Mouse (Mus musculus): ENCODE data around the gene Unc5b. TPM values are rescaled to one million over a fixed set of nuclear protein-coding genes. Genes with fewer than 3 reads are reported as not detected.

The Unc5b gene
- total RNA-seq, 2 experiments from 2014 or later, result 13.3 to 17.6 TPM

DNA sequence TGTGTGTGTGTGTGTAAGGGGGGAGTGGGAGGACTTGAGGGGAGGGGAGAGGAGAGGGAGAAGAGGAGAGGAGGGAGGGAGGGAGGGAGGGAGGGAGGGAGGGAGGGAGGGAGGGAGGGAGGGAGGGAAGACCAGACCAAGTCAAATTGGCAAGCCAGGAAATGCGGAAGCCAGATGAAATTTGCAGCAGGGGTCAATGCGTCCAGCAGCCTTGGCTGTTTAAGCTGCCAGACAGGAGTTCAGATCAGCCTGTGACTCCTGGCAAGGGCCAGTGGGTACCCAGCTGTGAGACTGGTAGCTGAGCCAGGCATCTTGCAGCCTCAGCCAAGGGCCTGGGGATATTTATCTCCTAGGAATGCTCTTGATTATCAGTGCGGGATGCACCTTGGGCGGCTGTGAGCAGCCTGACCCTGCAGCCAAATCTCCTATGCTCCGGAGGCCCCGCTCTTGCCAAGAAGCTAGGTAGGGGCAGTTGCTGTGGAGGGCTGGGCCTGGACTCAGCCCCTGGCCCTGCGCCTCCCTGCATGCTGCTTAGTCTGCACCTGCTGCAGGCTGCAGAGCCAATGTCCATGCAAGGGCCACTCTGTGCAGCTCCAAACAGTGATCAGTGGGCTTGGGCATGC lies 9.5 kb downstream of the Unc5b start:
- no peak for DNase-seq (ENCODE audit: low spot score in 2 of 2)

DNA sequence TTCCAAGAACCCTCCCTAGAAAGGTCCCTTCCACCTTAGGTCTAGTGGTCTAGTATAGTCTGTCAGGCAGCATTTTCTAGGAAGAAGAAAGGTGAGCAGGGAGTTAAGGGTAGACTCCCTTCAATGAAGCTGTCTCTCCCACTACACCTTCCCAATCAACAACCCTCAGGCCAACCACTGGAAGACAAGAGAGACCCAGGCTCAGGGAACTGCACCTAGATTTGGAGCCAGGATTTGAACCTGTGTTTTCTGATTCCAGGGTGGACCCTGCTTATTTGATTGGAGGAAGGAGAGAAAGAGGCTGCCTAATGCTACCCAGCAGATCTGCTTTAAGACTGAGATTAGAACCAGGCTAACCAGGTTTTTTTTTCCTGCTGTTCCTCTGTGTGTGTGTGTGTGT lies 10.1 kb downstream of the Unc5b start:
- DNase-seq (ENCODE audit: low spot score in 2 of 2), result no peak

DNA sequence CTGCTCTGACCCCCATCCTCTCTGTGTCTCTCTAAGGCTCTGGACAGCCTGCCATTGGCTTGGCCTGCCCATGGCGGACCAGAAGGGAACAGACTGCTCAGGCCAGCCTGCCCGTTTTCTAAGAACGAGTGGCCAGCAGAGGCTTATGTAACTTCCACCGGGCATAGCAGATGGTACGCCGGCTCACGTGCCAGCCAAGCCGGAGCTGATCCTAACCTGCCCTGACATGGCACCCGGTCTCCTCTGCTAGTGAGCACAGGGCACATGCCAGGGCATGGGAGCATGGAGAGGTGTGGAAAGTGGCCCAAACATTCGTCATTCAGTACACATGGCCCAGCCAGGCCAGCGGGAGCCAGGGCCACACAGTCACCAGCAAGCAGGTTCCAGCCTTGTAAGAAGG lies 10.8 kb downstream of the Unc5b start:
- no peak for DNase-seq (ENCODE audit: low spot score in 2 of 2)

DNA sequence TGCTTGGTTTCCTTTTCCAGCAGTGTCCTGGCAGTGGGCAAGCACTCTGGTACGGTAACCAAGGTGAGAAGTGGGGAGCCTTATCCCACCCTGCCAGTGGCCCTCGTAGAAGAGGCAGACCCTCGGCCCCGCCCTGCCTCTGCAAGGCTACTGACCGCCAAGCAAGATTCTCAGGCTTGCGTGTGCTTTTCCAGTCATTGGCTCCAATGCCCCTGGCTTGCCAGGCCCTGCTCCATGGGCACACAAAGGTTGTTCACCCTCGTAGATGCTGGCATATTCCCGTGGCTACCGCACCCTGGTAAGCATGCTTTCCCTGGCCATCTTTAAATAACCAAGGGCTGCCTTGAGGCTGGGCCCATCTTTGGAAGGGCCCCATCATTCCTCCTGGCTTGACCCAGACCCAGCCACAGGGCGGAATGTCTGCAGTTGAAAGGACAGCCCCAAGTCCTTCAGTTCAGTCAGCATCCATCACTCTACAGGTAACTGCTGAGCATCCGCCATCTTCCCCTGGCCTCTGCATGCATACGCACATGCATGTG lies 11.7 kb downstream of the Unc5b start:
- DNase-seq (ENCODE audit: low spot score in 2 of 2), result no peak

DNA sequence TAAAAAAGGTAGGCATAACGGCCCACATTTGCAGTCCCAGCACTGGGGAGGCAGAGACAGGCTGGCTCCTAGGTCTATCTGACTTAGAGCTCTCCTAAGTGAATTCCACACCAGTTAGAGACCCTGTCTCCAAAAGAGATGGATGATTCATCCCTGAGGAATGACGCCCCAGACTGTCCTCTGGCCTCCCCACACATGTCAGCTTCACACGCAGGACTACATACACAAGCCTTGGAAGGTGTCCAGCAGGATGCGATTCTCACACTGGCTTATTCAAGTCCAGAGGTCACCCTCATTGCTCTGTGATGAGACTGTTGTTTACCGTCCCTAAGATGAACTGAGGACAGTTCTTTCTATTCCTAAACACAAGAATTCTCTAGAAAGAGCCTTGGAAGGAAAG lies 12.2 kb downstream of the Unc5b start:
- no peak for DNase-seq (ENCODE audit: low spot score in 2 of 2)

DNA sequence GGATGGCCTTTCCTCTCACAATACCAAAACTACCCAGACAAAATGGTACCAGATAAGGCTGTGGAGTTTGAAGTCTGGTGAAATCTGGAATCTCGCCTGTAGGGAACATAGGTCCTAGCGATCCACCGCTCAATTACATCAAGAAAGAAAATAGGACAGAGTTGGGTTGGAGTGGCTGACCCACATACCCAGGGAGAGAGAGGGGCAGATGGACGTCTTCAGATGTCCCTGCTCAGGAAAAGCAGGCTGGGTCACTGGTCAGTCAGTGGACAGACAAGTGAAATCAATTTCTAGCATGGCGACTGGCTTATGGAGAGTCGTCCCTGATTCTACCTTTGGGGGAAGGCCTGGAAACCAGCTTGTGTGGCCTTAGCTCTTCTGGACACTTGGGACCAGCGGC lies 12.7 kb downstream of the Unc5b start:
- no peak for DNase-seq (ENCODE audit: low spot score in 2 of 2)

DNA sequence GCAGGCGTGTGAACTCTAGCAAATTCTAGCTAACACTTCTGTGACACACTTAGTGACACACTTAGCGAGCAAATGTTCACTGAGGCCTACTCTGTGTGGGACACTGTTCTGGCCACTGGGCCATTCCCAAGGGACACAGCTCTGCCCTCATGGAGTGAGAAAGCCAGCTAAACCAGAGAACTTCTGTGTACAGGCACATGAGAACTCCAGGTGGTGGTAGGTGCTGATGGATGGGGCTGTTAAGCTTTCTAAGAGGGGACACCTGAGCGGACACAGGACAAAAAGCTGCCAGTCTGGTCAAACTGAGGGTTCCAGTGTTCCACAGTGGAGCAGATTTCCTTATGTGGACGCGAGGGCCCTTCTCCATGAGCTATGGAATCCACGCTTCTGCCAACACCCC lies 13.5 kb downstream of the Unc5b start:
- DNase-seq (ENCODE audit: low spot score in 2 of 2), result no peak

DNA sequence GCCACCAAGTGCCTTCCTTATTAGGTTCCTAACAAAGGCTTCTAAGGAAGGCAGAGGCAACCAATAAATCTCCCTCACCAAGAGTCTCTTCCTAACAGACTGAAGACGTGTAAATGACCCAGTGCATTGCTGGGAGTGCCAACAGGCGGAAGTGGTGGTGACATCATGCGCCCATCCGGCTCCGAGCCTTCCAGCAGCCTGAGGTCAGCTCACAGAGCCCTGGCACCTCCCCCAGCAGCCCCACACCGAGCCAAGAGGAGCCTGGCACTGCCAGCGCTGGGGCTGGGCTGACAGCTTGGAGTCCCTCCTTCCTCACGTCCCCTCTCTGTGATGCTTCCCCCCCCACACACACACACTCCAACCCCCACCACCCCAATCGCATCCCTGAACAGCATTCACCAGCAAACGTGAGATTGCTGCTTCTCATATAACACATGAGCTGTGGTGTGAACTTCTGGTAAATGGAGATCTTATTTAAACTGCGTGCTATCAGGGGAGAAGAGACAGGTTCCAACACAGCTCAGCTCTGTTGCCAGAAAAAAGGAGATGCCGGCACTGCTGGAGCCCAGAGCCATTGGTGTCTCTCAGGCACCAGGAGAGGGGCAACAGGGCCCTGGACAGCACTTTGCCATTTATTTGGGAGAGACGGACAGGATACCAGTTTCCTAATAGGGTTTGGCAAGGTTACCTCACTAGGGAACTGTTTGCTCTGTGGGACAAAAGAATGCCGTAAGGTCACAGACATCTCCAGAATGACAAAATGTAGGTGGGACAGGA lies 14.3 kb downstream of the Unc5b start:
- no peak for DNase-seq (ENCODE audit: low spot score in 2 of 2)

DNA sequence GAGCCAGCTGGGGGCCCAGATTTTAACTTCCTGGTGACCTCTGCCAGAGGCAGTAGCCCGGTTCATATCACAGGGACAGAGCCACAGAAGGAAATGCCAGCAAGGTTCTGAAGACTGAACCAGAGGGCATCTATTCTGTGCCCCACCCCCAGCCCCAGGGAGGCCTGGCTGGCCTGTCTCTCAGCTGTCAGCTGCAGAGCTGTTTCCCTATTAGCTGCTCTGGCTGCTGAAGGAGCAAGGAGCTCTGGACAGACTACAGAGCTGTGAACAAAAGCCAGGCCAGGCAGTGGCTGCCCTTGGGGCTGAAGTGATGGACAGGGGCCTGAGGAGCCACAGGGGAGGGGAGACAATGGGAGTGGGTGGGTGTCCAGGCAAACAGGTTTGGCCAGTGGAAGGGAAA lies 15.5 kb downstream of the Unc5b start:
- DNase-seq (ENCODE audit: low spot score in 2 of 2), result no peak

DNA sequence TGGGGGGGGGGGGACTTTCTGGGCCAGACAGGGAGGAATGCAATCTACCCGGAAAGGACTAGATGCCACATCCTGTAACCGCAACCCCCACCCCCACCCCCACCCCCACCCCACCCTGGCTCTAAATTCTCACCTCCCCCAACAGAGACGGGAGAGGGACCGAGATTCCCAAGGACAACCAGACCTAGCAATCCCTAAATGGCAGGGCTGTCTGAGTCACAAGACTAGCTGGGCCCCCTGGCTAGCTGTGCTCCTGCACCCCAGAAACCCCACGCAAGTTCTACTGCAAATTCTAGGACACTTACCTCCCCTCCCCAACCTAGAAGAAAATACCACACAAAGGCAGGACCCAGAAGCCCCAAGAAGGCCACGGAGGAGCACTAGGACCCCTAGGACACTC lies 16.3 kb downstream of the Unc5b start:
- no peak for DNase-seq (ENCODE audit: low spot score in 2 of 2)

DNA sequence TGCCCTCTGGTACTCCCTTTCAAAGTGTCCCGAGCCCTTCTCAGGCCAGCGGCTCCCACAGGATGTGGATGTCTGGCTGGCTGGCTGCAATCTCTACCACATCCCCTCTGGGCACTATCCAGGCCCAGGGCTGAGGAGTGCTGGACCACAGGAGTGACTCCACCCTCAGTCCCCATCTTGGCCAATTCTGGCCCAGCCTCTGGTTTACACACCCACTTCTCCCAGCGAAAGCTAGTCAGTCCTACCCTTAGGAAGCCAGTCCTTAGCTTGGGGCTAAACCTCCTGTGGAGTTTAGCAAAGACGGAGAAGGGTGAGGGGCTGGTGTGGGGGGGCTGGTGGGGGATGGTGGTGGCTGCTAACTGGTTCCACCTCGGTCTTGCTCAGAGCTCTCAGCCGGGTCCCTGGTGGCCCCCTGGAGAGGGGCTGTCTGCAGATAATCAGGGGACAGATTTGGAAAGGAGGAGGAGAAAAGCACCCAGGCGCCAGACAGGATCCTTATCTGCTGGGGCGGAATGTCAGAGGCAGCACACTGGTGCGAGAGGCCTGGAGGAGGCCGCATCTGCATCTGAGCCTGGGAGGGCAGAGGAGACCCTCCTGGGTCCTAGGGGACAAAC lies 16.8 kb downstream of the Unc5b start:
- DNase-seq (ENCODE audit: low spot score in 2 of 2), result no peak

DNA sequence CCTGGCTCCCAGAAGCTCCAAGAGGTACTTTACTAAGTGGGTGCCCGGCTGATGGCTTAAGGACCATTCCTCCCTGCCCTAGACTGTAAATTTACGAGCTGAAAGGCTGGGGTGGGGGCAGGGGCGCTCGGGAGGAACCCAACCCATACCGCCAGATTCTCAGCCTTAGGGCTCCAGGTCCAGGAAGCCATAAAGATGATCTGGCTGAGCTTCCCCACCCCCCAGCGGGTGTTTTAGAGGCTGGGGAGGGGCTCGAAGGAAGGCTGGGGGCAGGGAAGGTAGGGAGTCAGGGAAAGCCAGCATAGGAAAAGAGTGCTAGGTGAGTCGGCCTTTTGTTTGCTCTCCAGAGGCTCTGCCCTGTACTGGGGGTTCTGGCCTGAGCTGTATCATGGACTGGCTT lies 17.8 kb downstream of the Unc5b start:
- no peak for DNase-seq (ENCODE audit: low spot score in 2 of 2)

DNA sequence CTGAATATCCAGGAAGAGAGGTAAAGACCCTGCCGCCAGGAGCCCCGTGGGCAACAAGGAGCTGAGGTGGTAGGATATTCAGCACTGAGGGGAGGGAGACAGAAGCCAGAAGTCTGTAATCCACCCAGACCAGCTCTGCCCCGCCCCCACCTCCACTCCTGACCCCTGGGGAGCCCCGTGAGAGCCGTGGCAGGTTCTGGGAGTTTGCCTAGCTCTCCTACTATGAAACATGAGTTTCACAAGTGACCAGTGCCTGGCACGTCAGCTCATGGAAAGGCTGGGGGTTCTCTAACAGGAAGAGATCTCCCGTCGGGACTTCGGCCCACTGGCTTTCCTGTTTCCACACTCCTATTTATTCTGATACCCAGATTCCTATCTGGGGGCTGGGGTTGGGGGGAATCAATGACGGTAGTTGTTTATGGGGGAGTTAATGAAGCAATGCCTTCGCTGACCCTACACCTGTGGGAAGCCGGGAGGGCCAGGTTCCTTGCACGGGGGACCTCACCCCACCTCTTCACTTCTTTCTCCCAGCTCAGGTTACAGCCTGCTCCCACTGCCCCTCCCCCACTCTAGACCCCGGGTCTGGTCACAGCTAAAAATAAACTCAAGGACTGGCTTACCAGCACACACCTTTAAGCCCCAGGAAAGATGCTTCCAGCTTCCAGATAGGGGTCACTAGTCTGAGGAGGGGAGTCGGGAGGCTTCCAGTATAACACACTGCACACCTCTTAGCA lies 19.4 kb downstream of the Unc5b start:
- no peak for DNase-seq (ENCODE audit: low spot score in 2 of 2)

DNA sequence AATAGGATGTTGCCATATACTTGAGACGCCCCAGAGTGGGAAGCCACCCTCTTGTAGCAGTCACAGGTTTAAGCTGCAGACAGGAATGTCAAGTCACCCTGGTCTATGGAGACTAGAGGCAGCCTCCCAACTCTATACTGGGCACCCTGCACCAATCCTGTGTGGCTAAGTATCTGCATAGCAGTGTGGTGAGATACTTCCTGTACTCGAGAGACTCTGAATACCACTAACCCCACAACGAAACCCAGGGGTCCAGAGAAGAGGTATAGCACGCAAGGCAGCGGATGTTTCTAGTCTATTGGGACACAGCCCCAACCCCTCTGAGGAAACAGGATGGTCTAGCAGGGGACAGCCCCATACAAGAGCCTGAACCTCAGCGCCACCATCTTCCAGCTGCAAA lies 22.9 kb downstream of the Unc5b start:
- no peak for DNase-seq (ENCODE audit: low spot score in 2 of 2)

DNA sequence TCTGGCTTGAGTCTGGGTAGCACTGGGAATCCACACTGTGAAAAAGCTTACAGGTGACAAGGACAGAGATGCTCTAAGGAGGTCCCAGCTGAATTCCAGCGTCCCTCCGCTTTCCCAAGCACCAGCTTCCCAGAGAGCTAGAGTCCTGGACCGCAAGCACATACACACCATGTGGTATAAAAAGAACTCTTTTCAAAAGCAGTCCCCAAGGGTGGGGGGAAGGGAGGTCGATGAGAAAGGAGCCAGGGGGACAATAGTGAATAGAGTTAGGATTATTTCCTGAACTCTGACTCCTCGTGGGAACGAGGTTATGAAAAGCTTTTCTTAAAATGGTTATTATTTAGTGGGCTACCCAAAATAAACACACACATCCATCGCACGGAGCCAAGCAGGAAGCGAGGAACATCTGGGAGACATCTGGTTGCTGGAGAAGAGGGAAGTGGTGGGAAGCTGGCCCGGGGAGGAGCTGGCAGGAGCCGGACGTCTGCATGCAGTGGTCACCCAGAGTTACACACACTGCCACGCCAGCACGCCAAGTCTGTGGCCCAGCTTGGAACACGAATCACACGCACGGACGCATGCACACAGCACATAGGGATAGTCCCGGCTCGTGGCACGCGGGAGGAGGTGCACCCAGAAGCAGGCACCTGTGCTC lies 23.7 kb downstream of the Unc5b start:
- no peak for DNase-seq (ENCODE audit: low spot score in 2 of 2)

DNA sequence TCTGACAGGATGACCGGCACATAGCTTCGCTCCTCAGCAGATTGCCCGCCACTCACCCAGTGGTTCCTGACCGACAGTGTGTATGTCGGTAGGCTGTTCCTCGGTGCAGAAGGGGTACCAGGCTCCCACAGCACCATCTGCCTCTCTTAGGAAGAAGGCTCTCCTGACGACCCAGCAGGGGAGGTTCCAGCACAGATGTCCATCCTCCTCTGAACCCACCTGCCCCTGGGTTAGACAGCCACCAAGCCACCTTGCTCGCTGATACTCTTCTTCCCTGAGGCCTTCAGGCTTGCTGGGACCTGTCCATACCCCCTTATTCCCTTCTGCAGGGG lies 25.2 kb downstream of the Unc5b start:
- DNase-seq (ENCODE audit: low spot score in 2 of 2), result no peak

DNA sequence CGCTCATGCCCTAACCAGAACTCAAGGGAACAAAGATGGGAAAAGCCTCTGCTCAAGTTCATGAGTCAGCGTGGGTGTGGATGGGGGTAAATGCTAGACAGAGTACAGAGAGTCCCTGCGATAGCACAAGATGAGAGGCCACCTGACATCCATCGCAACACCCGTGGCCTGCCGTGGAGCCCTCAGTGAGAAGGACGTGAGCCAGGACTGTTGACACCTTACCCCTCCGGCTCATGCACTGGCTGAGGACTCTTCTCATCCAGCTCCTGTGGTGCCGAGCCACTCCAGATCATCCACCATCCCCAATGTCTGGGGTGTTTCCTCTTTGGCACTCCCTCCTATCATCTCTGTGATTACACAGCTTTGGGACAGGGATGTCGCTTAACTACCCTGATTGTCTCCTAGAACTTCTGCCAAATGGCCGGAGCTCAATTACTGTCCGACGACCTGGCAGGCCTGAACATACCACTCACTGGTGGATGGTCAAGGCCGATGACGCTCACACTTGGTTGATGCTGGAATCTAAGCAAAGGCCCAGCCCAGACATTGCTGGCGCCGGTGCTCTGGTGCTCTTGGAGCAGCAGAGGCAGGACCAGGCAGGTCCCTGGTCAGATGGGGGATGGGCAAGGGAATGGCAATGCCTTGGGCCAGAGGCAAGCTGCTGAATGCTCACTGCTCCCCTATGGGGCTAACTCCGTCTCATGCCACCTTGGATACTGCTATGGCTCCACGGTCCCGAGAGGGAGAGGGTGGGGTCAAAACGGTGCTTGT lies 25.8 kb downstream of the Unc5b start:
- DNase-seq (ENCODE audit: low spot score in 2 of 2), result no peak

DNA sequence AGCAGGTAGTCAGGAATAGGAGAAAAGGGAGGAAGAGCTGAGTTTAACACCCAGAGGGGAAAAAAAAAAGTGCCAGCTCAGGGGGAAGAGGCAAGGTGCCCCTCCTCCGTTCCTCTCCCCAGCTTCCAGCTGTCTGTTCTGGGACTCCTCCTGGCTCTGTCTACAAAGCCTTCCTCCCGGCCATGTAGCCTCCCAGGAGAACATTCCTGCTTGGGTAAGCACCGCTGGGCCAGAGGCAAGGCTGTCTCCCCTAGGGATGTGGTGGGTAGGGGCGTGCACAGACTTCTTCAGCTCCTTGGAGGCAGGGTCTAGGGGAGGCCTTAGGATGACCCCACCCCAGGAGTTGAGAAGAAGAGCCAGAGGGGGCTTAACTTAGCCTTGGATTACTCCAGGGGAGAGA lies 26.5 kb downstream of the Unc5b start:
- DNase-seq (ENCODE audit: low spot score in 2 of 2), result no peak

DNA sequence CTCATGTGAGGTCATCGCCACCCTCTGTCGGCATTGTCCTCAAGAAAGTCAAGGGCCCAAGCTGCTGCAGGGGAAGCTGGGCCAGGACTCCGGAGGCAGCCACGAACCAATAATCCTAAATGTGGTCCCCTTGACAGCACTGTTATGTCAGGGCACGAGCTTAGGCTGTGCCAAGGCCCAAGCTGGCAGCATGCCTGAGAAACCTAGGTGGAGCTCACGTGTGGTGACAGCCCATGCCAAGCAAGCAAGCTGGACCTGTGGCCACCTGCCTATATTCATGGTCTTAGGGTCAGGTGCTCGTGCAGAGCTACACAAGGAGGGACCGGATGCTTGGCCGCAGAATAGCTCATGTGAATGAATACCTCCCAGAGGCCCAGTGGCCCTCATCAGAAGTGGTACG lies 27.4 kb downstream of the Unc5b start:
- no peak for DNase-seq (ENCODE audit: low spot score in 2 of 2)

DNA sequence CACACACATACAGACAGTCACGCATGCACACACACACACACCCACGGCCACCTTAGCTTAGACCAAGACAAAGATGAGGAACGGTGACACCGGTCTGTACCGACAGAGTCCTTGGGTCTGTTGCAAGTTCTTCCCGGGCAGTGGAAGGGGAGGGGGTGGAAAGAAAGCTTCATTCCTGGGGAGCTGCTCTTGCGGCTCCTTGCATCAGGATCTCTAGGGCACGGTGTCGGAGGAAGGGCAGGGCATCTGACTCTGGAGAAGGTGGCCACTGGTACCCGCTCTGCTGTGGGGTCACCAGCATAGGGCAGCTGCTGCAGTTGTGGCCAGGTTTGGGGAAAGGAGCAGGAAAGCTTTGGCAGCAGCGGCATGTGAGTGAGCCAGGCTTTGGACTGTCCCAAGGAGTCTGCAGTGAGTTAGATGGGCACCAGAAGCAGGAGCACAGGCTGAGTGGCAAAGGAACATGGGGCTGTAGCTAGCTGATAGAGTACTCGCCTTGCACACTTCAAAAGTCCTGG lies 29.4 kb downstream of the Unc5b start:
- DNase-seq (ENCODE audit: low spot score in 2 of 2), result no peak
